Mouse (Mus musculus) central nervous system, embryonic 18 days (tissue): ENCODE measurements around the gene Gm9639. TPM values are rescaled to one million over a fixed set of nuclear protein-coding genes. Genes with fewer than 3 reads are reported as not detected.

Experiments used
- polyA plus RNA-seq: library from polyadenylated mRNA; depleted of rRNA; stranded (reverse); fragments of >200 nt; gene quantifications from 2 replicates; pipeline ENCODE4 v1.2.3, GENCODE M21; 2012; rRNA removed

Gene Gm9639
- not detected in 2 replicates for polyA plus RNA-seq

DNA sequence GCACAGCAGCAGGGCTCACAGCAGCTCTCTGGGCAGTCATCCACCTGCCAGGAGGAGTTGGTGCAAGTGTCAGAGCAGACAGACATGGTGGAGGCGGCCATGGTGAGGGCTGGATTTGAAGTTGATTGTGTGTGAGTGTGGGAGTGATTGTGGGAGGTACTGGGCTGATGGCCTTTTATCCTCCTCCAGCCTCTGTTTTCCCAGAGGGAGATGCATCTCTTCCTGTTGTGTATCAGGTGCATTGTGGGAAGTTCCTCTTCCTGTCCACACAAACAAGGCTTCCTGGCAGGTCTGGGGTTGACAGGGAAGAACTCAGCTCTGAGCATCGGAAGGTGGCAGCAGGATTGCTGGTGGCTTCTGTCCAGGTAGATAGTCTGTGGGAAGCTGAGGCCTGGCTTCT is at the start of gene Gm9639:
TSS of gene Gm9639 (minus strand) at position 101 of the 400 bp plus-strand sequence.

GRCm38 (mm10) chr10:77835647-77836046 is 40.8 kb upstream of the Gm9639 start, which contains the start of gene Krtap10-10:
Krtap10-10 (plus strand) TSS chr10:77835947.

GRCm38 (mm10) chr10:77826951-77827350 is 32.1 kb upstream of the Gm9639 start, which contains the start of gene Krtap10-4:
Krtap10-4 (minus strand) TSS chr10:77827095.

GRCm38 (mm10) chr10:77814382-77814781 is 19.5 kb upstream of the Gm9639 start, which contains the start of gene Gm2696:
Gm2696 (plus strand) TSS chr10:77814682.

GRCm38 (mm10) chr10:77811743-77812142 is 16.9 kb upstream of the Gm9639 start, which contains the start of gene Gm9507:
Gm9507 (minus strand) TSS chr10:77811843.

DNA sequence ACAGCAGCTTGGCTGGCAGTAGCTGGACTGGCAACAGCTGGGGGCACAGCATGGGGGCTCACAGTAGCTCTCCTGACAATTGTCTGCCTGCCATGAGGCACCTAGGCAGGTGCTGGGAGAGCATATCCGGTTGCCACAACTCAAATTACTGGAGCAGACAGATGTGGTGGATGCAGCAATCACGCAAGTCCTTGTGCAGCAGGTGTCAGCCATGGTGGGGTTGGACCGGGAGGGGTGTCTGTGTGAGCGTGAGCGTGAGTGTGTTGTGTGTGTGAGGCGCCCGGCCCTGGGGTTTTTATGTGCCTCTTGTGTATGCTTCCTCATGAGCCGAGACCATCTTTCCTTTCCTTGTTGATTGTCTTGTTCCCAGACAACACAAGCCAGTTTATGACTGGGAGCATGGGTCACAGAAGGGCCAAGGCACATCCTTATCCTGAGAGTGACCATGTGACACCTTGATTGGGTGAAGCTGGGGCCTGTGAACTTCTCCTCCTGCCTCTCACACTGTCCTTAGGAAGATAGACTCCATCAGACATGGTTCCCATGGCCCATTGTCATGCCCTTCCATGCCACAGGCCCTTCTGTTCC is 4.1 kb upstream of the Gm9639 start, which contains the start of gene Gm19668:
TSS of gene Gm19668 (minus strand) at position 213 of the 588 bp plus-strand sequence.

GRCm38 (mm10) chr10:77787876-77788275 is 7.0 kb downstream of the Gm9639 start, which contains the start of gene Gm7137:
Gm7137 (minus strand) TSS chr10:77788200.

GRCm38 (mm10) chr10:77782442-77782841 is 12.4 kb downstream of the Gm9639 start, which contains the start of gene Gm3250:
Gm3250 (minus strand) TSS chr10:77782542.

DNA sequence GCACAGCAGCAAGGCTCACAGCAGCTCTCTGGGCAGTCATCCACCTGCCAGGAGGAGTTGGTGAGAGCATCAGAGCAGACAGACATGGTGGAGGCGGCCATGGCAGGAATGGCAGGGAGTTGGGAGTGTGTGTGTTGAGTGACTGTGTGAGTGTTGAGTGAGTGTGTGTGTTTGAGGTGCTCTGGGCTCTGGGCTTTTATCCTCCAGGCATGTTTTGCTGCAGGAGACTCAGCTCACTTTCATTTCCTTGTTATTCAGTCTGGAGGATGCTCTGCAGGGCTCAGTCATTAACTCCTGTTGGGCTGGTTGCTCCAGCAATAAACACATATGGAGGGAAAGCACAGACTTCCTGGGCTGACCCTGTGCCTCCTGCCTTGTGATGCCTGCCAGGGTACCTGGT is 18.0 kb downstream of the Gm9639 start, which contains the start of gene Gm7138:
TSS of gene Gm7138 (minus strand) at position 101 of the 400 bp plus-strand sequence.

GRCm38 (mm10) chr10:77771225-77771624 is 23.7 kb downstream of the Gm9639 start, which contains the start of gene Gm3238:
Gm3238 (minus strand) TSS chr10:77771325.

GRCm38 (mm10) chr10:77759582-77759981 is 35.3 kb downstream of the Gm9639 start, which contains the start of gene Gm3233:
Gm3233 (minus strand) TSS chr10:77759682.

GRCm38 (mm10) chr10:77751254-77751653 is 43.6 kb downstream of the Gm9639 start, which contains the start of gene Gm9736:
Gm9736 (minus strand) TSS chr10:77751354.

Other genes with a start within 250 kb of the Gm9639 start
- 75.2 and 76.7 TPM in 2 replicates for gene Pttg1ip, start 213.4 kb downstream of the Gm9639 start, polyA plus RNA-seq
- 432 and 449 TPM in 2 replicates for gene Sumo3, start 189.0 kb downstream of the Gm9639 start, polyA plus RNA-seq
- 42.7 TPM in 1 of 2 replicates, not detected in the other for gene Gm49325, start 188.9 kb downstream of the Gm9639 start, polyA plus RNA-seq
- 46.0 and 46.8 TPM in 2 replicates for gene Ube2g2, start 172.8 kb downstream of the Gm9639 start, polyA plus RNA-seq
- 0.92 and 1.3 TPM in 2 replicates for gene Tspear, start 108.5 kb downstream of the Gm9639 start, polyA plus RNA-seq
- not detected in 2 replicates for gene Gm19402, start 104.3 kb downstream of the Gm9639 start, polyA plus RNA-seq
- gene Gm9508, start 97.8 kb downstream of the Gm9639 start, polyA plus RNA-seq: not detected in 2 replicates
- gene Gm10272, start 88.5 kb downstream of the Gm9639 start, polyA plus RNA-seq: not detected in 2 replicates
- gene Gm10024, start 83.6 kb downstream of the Gm9639 start, polyA plus RNA-seq: not detected in 2 replicates
- gene Gm10142, start 79.3 kb downstream of the Gm9639 start, polyA plus RNA-seq: not detected in 2 replicates
- gene Krtap12-1, start 74.5 kb downstream of the Gm9639 start, polyA plus RNA-seq: not detected in 2 replicates
- not detected in 2 replicates for gene Gm10100, start 68.6 kb downstream of the Gm9639 start, polyA plus RNA-seq
- not detected in 2 replicates for gene Gm18596, start 52.4 kb downstream of the Gm9639 start, polyA plus RNA-seq
- gene Gm9736, start 43.7 kb downstream of the Gm9639 start, polyA plus RNA-seq: not detected in 2 replicates
- not detected in 2 replicates for gene Gm3233, start 35.4 kb downstream of the Gm9639 start, polyA plus RNA-seq
- gene Gm3238, start 23.8 kb downstream of the Gm9639 start, polyA plus RNA-seq: not detected in 2 replicates
- gene Gm7138, start 18.1 kb downstream of the Gm9639 start, polyA plus RNA-seq: not detected in 2 replicates
- not detected in 2 replicates for gene Gm3250, start 12.5 kb downstream of the Gm9639 start, polyA plus RNA-seq
- not detected in 2 replicates for gene Gm7137, start 6.9 kb downstream of the Gm9639 start, polyA plus RNA-seq
- gene Gm19668, start 4.1 kb upstream of the Gm9639 start, polyA plus RNA-seq: not detected in 2 replicates
- gene Gm9507, start 16.8 kb upstream of the Gm9639 start, polyA plus RNA-seq: 0.09 TPM in 1 of 2 replicates, not detected in the other
- not detected in 2 replicates for gene Gm2696, start 19.6 kb upstream of the Gm9639 start, polyA plus RNA-seq
- not detected in 2 replicates for gene Krtap10-4, start 32.0 kb upstream of the Gm9639 start, polyA plus RNA-seq
- gene Krtap10-10, start 40.9 kb upstream of the Gm9639 start, polyA plus RNA-seq: not detected in 2 replicates
- gene Gm36176, start 51.7 kb upstream of the Gm9639 start, polyA plus RNA-seq: not detected in 2 replicates
- gene Gm10318, start 57.8 kb upstream of the Gm9639 start, polyA plus RNA-seq: not detected in 2 replicates
- not detected in 2 replicates for gene Gm3285, start 66.9 kb upstream of the Gm9639 start, polyA plus RNA-seq
- gene Lrrc3, start 107.5 kb upstream of the Gm9639 start, polyA plus RNA-seq: 19.3 and 20.3 TPM in 2 replicates
- gene Trpm2, start 175.5 kb upstream of the Gm9639 start, polyA plus RNA-seq: 12.8 and 13.4 TPM in 2 replicates
- 66.5 and 68.2 TPM in 2 replicates for gene 1810043G02Rik, start 183.4 kb upstream of the Gm9639 start, polyA plus RNA-seq
- 159 and 175 TPM in 2 replicates for gene Pfkl, start 215.0 kb upstream of the Gm9639 start, polyA plus RNA-seq
- gene Dnmt3l, start 246.9 kb upstream of the Gm9639 start, polyA plus RNA-seq: not detected in 2 replicates
- gene Aire, start 248.5 kb upstream of the Gm9639 start, polyA plus RNA-seq: 0.62 and 0.68 TPM in 2 replicates